Mouse (Mus musculus) midbrain, postnatal 0 days (tissue): Measurements from ENCODE around the gene Ngdn. TPM values are rescaled to one million over a fixed set of nuclear protein-coding genes. Genes with fewer than 3 reads are reported as not detected.
"Not testable (repeated sequence)": the region's sequence is repeated elsewhere in the genome, so short reads cannot be mapped to it uniquely, and the experiment has no call there.

Experiments
- ATAC-seq: fragments of 200-750 bp; cut with Nextera tagmentation; 2 replicates; pipeline ENCODE4 v1.8.0; 2017; ENCODE audit warnings: moderate number of reproducible peaks, mild to moderate bottlenecking, moderate TSS enrichment, moderate library complexity; ENCODE audit not compliant: low FRiP score
- DNase-seq: peaks from one replicate; pipeline ENCODE4 v3.0.0-alpha.2; 2015; ENCODE audit warnings: low spot score
- H3K27ac ChIP-seq: fragments of 300-500 bp; sonication (generic); 2 replicates; pipeline ENCODE4 v1.5.1; 2014; ENCODE audit warnings: low read depth, mild to moderate bottlenecking, low read length, mixed read lengths
- H3K27me3 ChIP-seq: fragments of 300-500 bp; sonication (generic); 2 replicates; pipeline ENCODE4 v1.6.1; 2014; ENCODE audit warnings: low read length, control low read depth, mixed read lengths; ENCODE audit not compliant: insufficient read depth
- H3K36me3 ChIP-seq: fragments of 300-500 bp; sonication (generic); 2 replicates; pipeline ENCODE4 v1.6.1; 2014; ENCODE audit warnings: low read length, control low read depth, mixed read lengths; ENCODE audit not compliant: insufficient read depth
- H3K4me1 ChIP-seq: fragments of 300-500 bp; sonication (generic); 2 replicates; pipeline ENCODE4 v1.6.1; 2014; ENCODE audit warnings: mild to moderate bottlenecking, control low read depth, antibody characterized with exemption, low read length, mixed read lengths; ENCODE audit not compliant: insufficient read depth
- H3K4me2 ChIP-seq: fragments of 300-500 bp; sonication (generic); 2 replicates; pipeline ENCODE4 v1.6.1; 2014; ENCODE audit warnings: low read depth, mild to moderate bottlenecking, low read length, mixed read lengths; ENCODE audit not compliant: poor library complexity, severe bottlenecking
- H3K4me3 ChIP-seq: fragments of 300-500 bp; sonication (generic); 2 replicates; pipeline ENCODE4 v1.5.1; 2014; ENCODE audit warnings: low read depth, mild to moderate bottlenecking, low read length, moderate library complexity
- H3K9ac ChIP-seq: fragments of 300-500 bp; sonication (generic); replicated peaks from 2 replicates; pipeline ENCODE4 v1.6.1; 2014; ENCODE audit warnings: mild to moderate bottlenecking, low read length, moderate library complexity, mixed read lengths; ENCODE audit not compliant: poor library complexity, severe bottlenecking
- H3K9me3 ChIP-seq: fragments of 300-500 bp; sonication (generic); 2 replicates; pipeline ENCODE4 v1.6.1; 2016; ENCODE audit warnings: low read length, control low read depth
- CTCF ChIP-seq: IDR thresholded peaks from 2 replicates; pipeline ENCODE4 v1.5.1; 2016; ENCODE audit warnings: antibody characterized with exemption, mild to moderate bottlenecking
- WGBS: fragments of 180-500 bp; shearing (Covaris S2); extraction: QIAGEN DNeasy Blood & Tissue Kit; methylation state at CpG from one replicate; pipeline ENCODE4 v1.1.7; 2014; 5-methylcytosine and 5-hydroxymethylcytosine counted together
- polyA plus RNA-seq: library from polyadenylated mRNA; unstranded; fragments of >200 nt; fragmentation: Nextera tagmentation; extraction: Ambion mirVana; gene quantifications from 2 replicates; pipeline ENCODE4 v1.2.1, GENCODE M21; 2015
- total RNA-seq: library from RNA; depleted of rRNA; stranded (reverse); fragments of >200 nt; gene quantifications from 2 replicates; pipeline ENCODE4 v1.2.3, GENCODE M21; 2014; rRNA removed

The Ngdn gene
- 20.9 and 29.6 TPM in 2 replicates for total RNA-seq
- 44.3 and 48.1 TPM in 2 replicates for polyA plus RNA-seq

GRCm38 (mm10) chr14:55014991-55015766, at the start of gene Ngdn:
Gene Ngdn, plus strand, starts transcription at chr14:55015454.
- TF ChIP-seq CTCF = peak; percentile 98
- Histone ChIP-seq H3K27me3 (no peaks in the 10 kb centered on the region), H3K36me3 (peaks cover 6% of the 10 kb centered on the region), H3K4me1 (peaks cover 3% of the 10 kb centered on the region; the same call in 1 of the 2 replicates), H3K9me3 (no peaks in the 10 kb centered on the region), H3K9ac (peak within 1 kb of the TSS; percentile 65), H3K27ac (peak within 1 kb of the TSS; percentile 90), H3K4me3 (peak within 1 kb of the TSS; percentile 78), H3K4me2 (peak within 1 kb of the TSS; percentile 88)
- DNase-seq (peak; percentile 100), ATAC-seq (peak; percentile 97)
- WGBS = under 1% methylated on average over 36 of the region's 36 CpGs

GRCm38 (mm10) chr14:54965631-54966030, 49.6 kb upstream of the Ngdn start:
- Histone ChIP-seq H3K4me3 (no peak overlapping the region), H3K27me3 (no peaks in the 10 kb centered on the region), H3K27ac (no peak overlapping the region), H3K4me2 (no peak overlapping the region), H3K9me3 (no peaks in the 10 kb centered on the region), H3K4me1 (no peaks in the 10 kb centered on the region), H3K36me3 (no peaks in the 10 kb centered on the region), H3K9ac (no peak overlapping the region)
- 79% methylated on average over 6 of the region's 6 CpGs for WGBS
- ATAC-seq = no peak
- no peak for TF ChIP-seq CTCF
- no peak for DNase-seq

DNA sequence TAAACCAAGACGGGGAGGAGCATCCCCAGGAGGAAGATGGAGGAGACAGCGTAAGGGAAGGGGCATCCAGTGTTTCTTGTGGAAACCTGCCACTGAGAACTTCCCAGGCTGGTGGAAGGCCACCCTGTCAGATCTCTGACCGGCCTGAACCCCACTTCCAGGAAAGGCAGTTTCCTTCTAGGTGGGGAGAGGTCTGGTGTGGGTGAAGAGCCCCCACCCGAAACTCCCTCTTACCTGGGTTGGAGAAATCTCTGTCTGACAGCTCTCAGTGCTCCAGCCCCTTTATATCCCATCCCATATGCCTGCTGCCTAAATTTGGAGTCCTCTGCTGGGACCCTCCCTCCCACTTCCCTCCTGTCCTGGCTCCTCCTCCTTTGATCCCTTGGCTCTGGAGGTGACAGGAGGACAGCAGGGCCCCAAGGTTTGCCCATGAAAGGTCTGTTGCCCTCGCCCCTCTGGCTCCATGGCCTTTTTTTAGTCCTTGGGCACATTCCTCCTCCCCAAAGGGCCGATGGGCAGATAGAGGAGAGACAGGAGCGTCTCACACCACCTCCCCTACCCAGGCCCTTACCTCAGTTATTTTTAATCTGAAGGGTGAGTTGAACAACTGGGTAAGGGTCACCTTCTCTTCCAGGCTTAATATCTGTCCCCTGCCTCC, 48.8 kb upstream of the Ngdn start, which contains the start of gene Myh6:
Myh6 (minus strand) TSS at position 608 of the 658 bp plus-strand sequence.
- Histone ChIP-seq H3K27me3 (no peaks in the 10 kb centered on the region), H3K36me3 (no peaks in the 10 kb centered on the region), H3K9ac (no peak within 1 kb of the TSS), H3K4me2 (no peak within 1 kb of the TSS), H3K4me3 (no peak within 1 kb of the TSS), H3K4me1 (no peaks in the 10 kb centered on the region), H3K27ac (no peak within 1 kb of the TSS), H3K9me3 (no peaks in the 10 kb centered on the region)
- ATAC-seq (no peak), DNase-seq (no peak)
- WGBS = 74% methylated on average over 7 of the region's 7 CpGs
- TF ChIP-seq CTCF = no peak

- Histone ChIP-seq H3K4me1 (no peaks in the 10 kb centered on the region), H3K27me3 (no peaks in the 10 kb centered on the region), H3K4me2 (no peak overlapping the region), H3K9me3 (no peaks in the 10 kb centered on the region), H3K27ac (no peak overlapping the region), H3K4me3 (no peak overlapping the region), H3K9ac (no peak overlapping the region), H3K36me3 (no peaks in the 10 kb centered on the region)
- no peak for TF ChIP-seq CTCF
- WGBS = 89% methylated on average over 3 of the region's 3 CpGs
- ATAC-seq (no peak), DNase-seq (no peak)
Measured at GRCm38 (mm10) chr14:54967874-54968273, 47.4 kb upstream of the Ngdn start.

DNA sequence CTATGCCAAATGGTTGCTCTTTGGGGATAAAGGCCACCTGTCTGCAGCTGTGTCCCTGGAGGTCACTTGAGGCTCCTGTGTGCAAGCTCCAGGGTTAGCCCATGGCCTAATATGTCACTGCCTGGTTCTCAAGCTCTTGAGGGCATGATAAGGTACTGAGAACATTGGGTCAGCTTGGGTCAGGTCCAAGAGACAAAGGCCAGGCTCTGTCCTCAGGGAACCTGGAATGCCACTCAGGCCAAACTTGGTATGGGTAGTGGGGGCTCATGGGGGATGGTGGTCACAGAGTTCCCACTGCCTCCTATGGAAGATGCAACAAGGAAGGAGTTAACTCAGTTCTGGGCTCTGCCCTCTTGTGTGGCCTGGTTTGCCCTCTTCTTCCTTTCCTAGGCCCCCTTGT, 46.9 kb upstream of the Ngdn start:
- no peak for ATAC-seq
- H3K9ac ChIP-seq = no peak overlapping the region
- no peak overlapping the region for H3K4me3 ChIP-seq
- no peaks in the 10 kb centered on the region for H3K4me1 ChIP-seq
- TF ChIP-seq CTCF = no peak
- H3K4me2 ChIP-seq = no peak overlapping the region
- no peaks in the 10 kb centered on the region for H3K36me3 ChIP-seq
- no peak for DNase-seq
- H3K27ac ChIP-seq = no peak overlapping the region
- H3K9me3 ChIP-seq = no peaks in the 10 kb centered on the region
- H3K27me3 ChIP-seq = no peaks in the 10 kb centered on the region

DNA sequence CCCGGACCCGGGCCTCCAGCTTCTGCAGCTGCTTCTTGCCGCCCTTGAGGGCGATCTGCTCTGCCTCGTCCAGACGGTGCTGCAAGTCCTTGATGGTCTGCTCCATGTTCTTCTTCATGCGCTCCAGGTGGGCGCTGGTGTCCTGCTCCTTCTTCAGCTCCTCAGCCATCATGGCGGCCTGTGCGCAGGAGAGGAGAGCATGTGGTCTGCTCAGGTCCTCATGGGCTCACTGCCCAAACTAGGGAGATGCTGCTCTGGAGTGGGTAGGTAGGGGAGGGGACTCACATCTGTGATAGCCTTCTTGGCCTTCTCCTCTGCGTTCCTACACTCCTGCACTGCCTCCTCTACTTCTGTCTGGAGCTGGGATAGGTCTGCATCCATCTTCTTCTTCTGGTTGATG, 42.5 kb upstream of the Ngdn start:
- not testable (repeated sequence) for ATAC-seq
- WGBS = 96% methylated on average over 7 of the region's 11 CpGs

More for the DNA sequence above, 42.5 kb upstream of the Ngdn start:
- H3K27ac ChIP-seq, H3K9ac ChIP-seq, H3K4me2 ChIP-seq, H3K4me3 ChIP-seq, H3K27me3 ChIP-seq, H3K4me1 ChIP-seq, H3K9me3 ChIP-seq, H3K36me3 ChIP-seq, DNase-seq: not testable (repeated sequence)
